Mouse (Mus musculus): ENCODE measurements around the gene Atg101. TPM values are rescaled to one million over a fixed set of nuclear protein-coding genes. Genes with fewer than 3 reads are reported as not detected.
A peak's percentile ranks its signal among the peaks of the same experiment; 100 is the strongest.

Atg101 gene
- polyA plus RNA-seq, 1 experiment from 2014 or later: 49.4 TPM

GRCm38 (mm10) chr15:101309493-101309892 lies 25.4 kb downstream of the Atg101 start:
- Histone ChIP-seq H3K9ac (ENCODE audit: low read depth, low read length) (no peak overlapping the region), H3K9me3 (replicated peaks; ENCODE audit: control insufficient read depth, low read length) (no peaks in the 10 kb centered on the region), H3K4me1 (ENCODE audit: control insufficient read depth, insufficient read depth, low read length) (peaks cover 7% of the 10 kb centered on the region), H3K4me3 (ENCODE audit: low read depth, low read length) (no peak overlapping the region), H3K36me3 (ENCODE audit: control insufficient read depth, insufficient read depth, low read length) (no peaks in the 10 kb centered on the region), H3K27ac (ENCODE audit: low read depth, low read length) (no peak overlapping the region), H3K27me3 (ENCODE audit: control insufficient read depth, insufficient read depth, low read length) (no peaks in the 10 kb centered on the region), H3K4me2 (no peak overlapping the region)
- ATAC-seq (replicated peaks; ENCODE audit: insufficient number of reproducible peaks, low FRiP score, low TSS enrichment): no peak
- 36% methylated on average over 5 of the region's 5 CpGs for WGBS (ENCODE audit: insufficient replicate concordance)

GRCm38 (mm10) chr15:101311087-101311770 lies 27.2 kb downstream of the Atg101 start:
- ATAC-seq (replicated peaks; ENCODE audit: insufficient number of reproducible peaks, low FRiP score, low TSS enrichment): no peak
- H3K36me3 ChIP-seq (ENCODE audit: control insufficient read depth, insufficient read depth, low read length): no peaks in the 10 kb centered on the region

GRCm38 (mm10) chr15:101312006-101312405 lies 27.9 kb downstream of the Atg101 start:
- Histone ChIP-seq H3K27me3 (ENCODE audit: control insufficient read depth, insufficient read depth, low read length) (no peaks in the 10 kb centered on the region), H3K27ac (ENCODE audit: low read depth, low read length) (no peak overlapping the region), H3K4me2 (no peak overlapping the region), H3K9me3 (replicated peaks; ENCODE audit: control insufficient read depth, low read length) (no peaks in the 10 kb centered on the region), H3K4me3 (ENCODE audit: low read depth, low read length) (no peak overlapping the region), H3K36me3 (ENCODE audit: control insufficient read depth, insufficient read depth, low read length) (no peaks in the 10 kb centered on the region), H3K4me1 (ENCODE audit: control insufficient read depth, insufficient read depth, low read length) (peaks cover 13% of the 10 kb centered on the region), H3K9ac (ENCODE audit: low read depth, low read length) (no peak overlapping the region)
- ATAC-seq (replicated peaks; ENCODE audit: insufficient number of reproducible peaks, low FRiP score, low TSS enrichment): no peak
- WGBS (ENCODE audit: insufficient replicate concordance): 70% methylated on average over 6 of the region's 6 CpGs

More at GRCm38 (mm10) chr15:101311087-101311770, 27.2 kb downstream of the Atg101 start:
- Histone ChIP-seq H3K27ac (ENCODE audit: low read depth, low read length) (no peak overlapping the region), H3K27me3 (ENCODE audit: control insufficient read depth, insufficient read depth, low read length) (no peaks in the 10 kb centered on the region), H3K4me2 (no peak overlapping the region), H3K4me1 (ENCODE audit: control insufficient read depth, insufficient read depth, low read length) (peaks cover 7% of the 10 kb centered on the region), H3K4me3 (ENCODE audit: low read depth, low read length) (no peak overlapping the region), H3K9me3 (replicated peaks; ENCODE audit: control insufficient read depth, low read length) (no peaks in the 10 kb centered on the region), H3K9ac (ENCODE audit: low read depth, low read length) (no peak overlapping the region)
- 55% methylated on average over 14 of the region's 15 CpGs for WGBS (ENCODE audit: insufficient replicate concordance)

GRCm38 (mm10) chr15:101315378-101315777 lies 31.3 kb downstream of the Atg101 start:
- Histone ChIP-seq H3K4me1 (ENCODE audit: control insufficient read depth, insufficient read depth, low read length) (peaks cover 18% of the 10 kb centered on the region), H3K27me3 (ENCODE audit: control insufficient read depth, insufficient read depth, low read length) (no peaks in the 10 kb centered on the region), H3K27ac (ENCODE audit: low read depth, low read length) (no peak overlapping the region), H3K4me2 (peak overlapping the region; percentile 57; the same call in 1 of the 2 replicates), H3K9ac (ENCODE audit: low read depth, low read length) (no peak overlapping the region), H3K36me3 (ENCODE audit: control insufficient read depth, insufficient read depth, low read length) (no peaks in the 10 kb centered on the region), H3K9me3 (replicated peaks; ENCODE audit: control insufficient read depth, low read length) (no peaks in the 10 kb centered on the region), H3K4me3 (ENCODE audit: low read depth, low read length) (no peak overlapping the region)
- no peak for ATAC-seq (replicated peaks; ENCODE audit: insufficient number of reproducible peaks, low FRiP score, low TSS enrichment)
- WGBS (ENCODE audit: insufficient replicate concordance): 86% methylated on average over 4 of the region's 4 CpGs

DNA sequence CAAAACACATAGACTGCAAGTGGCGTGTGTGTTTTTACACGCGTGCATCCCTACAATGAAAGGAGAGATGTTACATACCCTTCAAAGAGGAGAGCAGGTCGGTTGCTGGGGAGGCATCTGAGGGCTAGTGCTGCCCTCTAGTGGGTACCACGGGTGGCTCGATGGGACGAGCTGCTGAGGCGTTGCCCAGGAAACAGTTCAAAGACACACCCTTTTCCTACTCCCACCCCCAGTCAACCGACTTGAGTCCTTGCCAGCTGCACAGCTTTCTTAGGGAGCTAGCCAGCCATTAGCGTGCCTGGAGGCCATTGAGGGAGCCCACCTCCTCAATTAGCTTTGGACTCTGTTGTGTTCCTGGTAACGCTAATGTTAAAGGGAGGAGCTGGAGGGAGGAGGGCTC lies 31.8 kb downstream of the Atg101 start:
- peak overlapping the region; percentile 23 for H3K4me3 ChIP-seq (ENCODE audit: low read depth, low read length)
- peak overlapping the region; percentile 57 for H3K4me2 ChIP-seq
- WGBS (ENCODE audit: insufficient replicate concordance): 3% methylated on average over 11 of the region's 11 CpGs
- H3K9ac ChIP-seq (ENCODE audit: low read depth, low read length): no peak overlapping the region; the same call in 1 of the 2 replicates
- 0 out of 2 replicates have a peak overlapping the region, but pooled peaks have one; percentile 51 for H3K27ac ChIP-seq (ENCODE audit: low read depth, low read length)
- peaks cover 19% of the 10 kb centered on the region for H3K4me1 ChIP-seq (ENCODE audit: control insufficient read depth, insufficient read depth, low read length)
- no peaks in the 10 kb centered on the region for H3K36me3 ChIP-seq (ENCODE audit: control insufficient read depth, insufficient read depth, low read length)
- H3K9me3 ChIP-seq (replicated peaks; ENCODE audit: control insufficient read depth, low read length): no peaks in the 10 kb centered on the region
- 0 out of 2 replicates have a peak, but pooled peaks have one; percentile 40 for ATAC-seq (replicated peaks; ENCODE audit: insufficient number of reproducible peaks, low FRiP score, low TSS enrichment)
- no peaks in the 10 kb centered on the region for H3K27me3 ChIP-seq (ENCODE audit: control insufficient read depth, insufficient read depth, low read length)

- Histone ChIP-seq H3K36me3 (ENCODE audit: control insufficient read depth, insufficient read depth, low read length) (no peaks in the 10 kb centered on the region), H3K27ac (ENCODE audit: low read depth, low read length) (peak overlapping the region; percentile 51; the same call in 1 of the 2 replicates), H3K27me3 (ENCODE audit: control insufficient read depth, insufficient read depth, low read length) (no peaks in the 10 kb centered on the region), H3K4me1 (ENCODE audit: control insufficient read depth, insufficient read depth, low read length) (peaks cover 23% of the 10 kb centered on the region), H3K9ac (ENCODE audit: low read depth, low read length) (no peak overlapping the region), H3K9me3 (replicated peaks; ENCODE audit: control insufficient read depth, low read length) (no peaks in the 10 kb centered on the region), H3K4me2 (peak overlapping the region; percentile 57), H3K4me3 (ENCODE audit: low read depth, low read length) (peak overlapping the region; percentile 23; the same call in 1 of the 2 replicates)
- no peak for ATAC-seq (replicated peaks; ENCODE audit: insufficient number of reproducible peaks, low FRiP score, low TSS enrichment)
- WGBS (ENCODE audit: insufficient replicate concordance): 53% methylated on average over 13 of the region's 13 CpGs
Measured at GRCm38 (mm10) chr15:101316279-101316912, 32.3 kb downstream of the Atg101 start.

DNA sequence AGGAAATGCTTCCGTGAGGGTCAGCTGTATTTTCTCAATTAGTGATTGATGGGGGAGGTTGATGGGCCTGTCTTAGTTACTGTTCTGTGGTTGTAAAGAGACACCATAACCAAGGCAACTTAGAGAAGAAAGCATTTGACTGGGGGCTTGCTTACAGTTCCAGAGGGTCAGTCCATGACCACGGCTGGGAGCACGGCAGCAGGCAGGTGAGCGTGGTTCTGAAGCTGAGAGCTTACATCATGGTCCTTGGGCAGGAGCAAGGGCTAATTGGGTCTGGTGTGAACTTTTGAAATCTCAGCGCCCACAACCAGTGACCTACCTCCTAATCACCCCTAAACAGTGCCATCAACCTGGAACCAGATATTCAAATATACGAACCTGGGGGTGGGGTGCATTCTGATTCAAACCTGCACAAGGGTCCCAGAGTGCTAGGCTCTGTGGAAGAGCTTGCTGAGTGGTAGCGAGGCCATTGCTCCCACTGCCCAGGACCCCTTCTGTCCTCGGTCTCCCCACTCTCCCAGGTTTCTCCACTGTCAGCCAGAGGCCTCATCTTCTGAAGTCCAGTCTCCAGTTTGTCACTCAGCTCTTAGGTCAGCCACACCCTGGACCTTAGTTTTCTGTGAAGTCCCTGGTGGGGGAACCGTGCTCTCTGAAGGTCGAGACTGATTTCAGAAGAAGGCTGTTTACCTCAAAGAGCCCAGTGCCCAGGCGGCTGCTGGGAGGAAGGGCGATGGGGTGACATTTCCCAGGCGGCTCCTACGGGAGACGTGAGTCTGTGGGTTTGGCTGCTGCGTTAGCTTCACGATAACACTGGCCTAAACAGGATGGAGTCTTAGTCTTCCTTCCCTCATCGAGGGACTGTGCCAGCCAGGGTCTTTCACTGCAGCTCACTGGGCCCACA lies 33.1 kb downstream of the Atg101 start:
- Histone ChIP-seq H3K4me1 (ENCODE audit: control insufficient read depth, insufficient read depth, low read length) (peaks cover 29% of the 10 kb centered on the region), H3K4me3 (ENCODE audit: low read depth, low read length) (no peak overlapping the region), H3K9ac (ENCODE audit: low read depth, low read length) (peak overlapping the region; percentile 10; the same call in 1 of the 2 replicates), H3K9me3 (replicated peaks; ENCODE audit: control insufficient read depth, low read length) (no peaks in the 10 kb centered on the region), H3K4me2 (peak overlapping the region; percentile 57), H3K36me3 (ENCODE audit: control insufficient read depth, insufficient read depth, low read length) (no peaks in the 10 kb centered on the region), H3K27me3 (ENCODE audit: control insufficient read depth, insufficient read depth, low read length) (no peaks in the 10 kb centered on the region), H3K27ac (ENCODE audit: low read depth, low read length) (peak overlapping the region; percentile 51)
- WGBS (ENCODE audit: insufficient replicate concordance): 47% methylated on average over 18 of the region's 18 CpGs
- ATAC-seq (replicated peaks; ENCODE audit: insufficient number of reproducible peaks, low FRiP score, low TSS enrichment): no peak

DNA sequence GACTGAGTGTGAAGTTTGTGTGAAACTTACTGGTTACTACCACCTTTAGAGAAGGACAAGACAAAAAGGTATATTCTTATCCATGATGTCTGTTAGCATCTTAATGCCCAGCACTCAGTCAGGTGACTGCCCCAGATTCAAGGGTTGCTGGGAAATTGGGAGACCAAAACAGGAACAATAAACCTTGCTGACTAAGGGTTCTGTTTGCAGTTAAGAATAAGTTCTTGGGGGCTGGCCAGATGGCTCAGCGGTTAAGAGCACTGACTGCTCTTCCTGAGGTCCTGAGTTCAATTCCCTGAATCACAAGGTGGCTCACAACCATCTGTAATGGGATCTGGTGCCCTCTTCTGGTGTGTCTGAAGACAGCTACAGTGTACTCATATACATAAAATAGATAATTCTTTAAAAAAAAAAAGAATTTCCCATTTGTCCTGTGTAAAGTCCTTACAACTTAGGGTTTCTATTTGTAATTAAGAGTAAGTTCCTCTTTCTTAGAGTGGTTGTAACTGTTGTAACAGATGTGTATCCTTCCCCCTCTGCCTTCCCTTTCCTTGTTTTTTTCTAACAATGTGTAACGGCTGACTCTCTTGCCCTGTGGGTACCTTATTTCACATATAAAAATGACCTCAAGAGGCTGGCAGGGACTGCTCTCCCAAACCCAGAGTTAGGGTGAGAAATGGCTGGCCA lies 33.9 kb downstream of the Atg101 start:
- Histone ChIP-seq H3K27ac (ENCODE audit: low read depth, low read length) (peak overlapping the region; percentile 51; the same call in 1 of the 2 replicates), H3K9me3 (replicated peaks; ENCODE audit: control insufficient read depth, low read length) (no peaks in the 10 kb centered on the region), H3K4me2 (peak overlapping the region; percentile 57; the same call in 1 of the 2 replicates), H3K4me3 (ENCODE audit: low read depth, low read length) (no peak overlapping the region), H3K27me3 (ENCODE audit: control insufficient read depth, insufficient read depth, low read length) (no peaks in the 10 kb centered on the region), H3K9ac (ENCODE audit: low read depth, low read length) (no peak overlapping the region), H3K36me3 (ENCODE audit: control insufficient read depth, insufficient read depth, low read length) (no peaks in the 10 kb centered on the region), H3K4me1 (ENCODE audit: control insufficient read depth, insufficient read depth, low read length) (peaks cover 29% of the 10 kb centered on the region)
- ATAC-seq (replicated peaks; ENCODE audit: insufficient number of reproducible peaks, low FRiP score, low TSS enrichment): no peak
- 62% methylated on average over 2 of the region's 2 CpGs for WGBS (ENCODE audit: insufficient replicate concordance)

Measured in heart, embryonic 11.5 days (tissue).